Mouse (Mus musculus): ENCODE results near the gene Rbp2. TPM values are rescaled to one million over a fixed set of nuclear protein-coding genes. Genes with fewer than 3 reads are reported as not detected.

The Rbp2 gene
- polyA plus RNA-seq, 1 experiment from 2014 or later = 14.6 TPM

Other genes starting within 250 kb of the Rbp2 start
- 28.0 and 28.6 TPM in 2 replicates for gene Nmnat3, start 198.7 kb upstream of the Rbp2 start, polyA plus RNA-seq (2015; fragmentation: Nextera tagmentation; extraction: Ambion mirVana)
- 38.6 and 39.9 TPM in 2 replicates for gene Rbp1, start 63.2 kb upstream of the Rbp2 start, polyA plus RNA-seq (2015; fragmentation: Nextera tagmentation; extraction: Ambion mirVana)
- gene Copb2, start 77.6 kb downstream of the Rbp2 start, polyA plus RNA-seq (2015; fragmentation: Nextera tagmentation; extraction: Ambion mirVana) = 67.0 and 67.7 TPM in 2 replicates
- gene Mrps22, start 115.5 kb downstream of the Rbp2 start, polyA plus RNA-seq (2015; fragmentation: Nextera tagmentation; extraction: Ambion mirVana) = 39.1 and 40.8 TPM in 2 replicates